Mouse (Mus musculus): ENCODE measurements around the gene Tex264. TPM values are rescaled to one million over a fixed set of nuclear protein-coding genes. Genes with fewer than 3 reads are reported as not detected.
"Not testable (repeated sequence)": the region's sequence is repeated elsewhere in the genome, so short reads cannot be mapped to it uniquely, and the experiment has no call there.

The Tex264 gene
- polyA plus RNA-seq, 1 experiment: 79.0 TPM

GRCm38 (mm10) chr9:106641346-106641745, 44.4 kb downstream of the Tex264 start:
- Histone ChIP-seq H3K79me2 (ENCODE audit: control insufficient read depth, insufficient read depth) (no peaks in the 10 kb centered on the region), H3ac (ENCODE audit: control insufficient read depth, insufficient read length, low read depth) (no peak overlapping the region), H3K36me3 (ENCODE audit: control insufficient read depth, insufficient read depth) (no peaks in the 10 kb centered on the region), H3K4me3 (ENCODE audit: insufficient read depth, poor library complexity, severe bottlenecking) (no peak overlapping the region), H3K79me3 (ENCODE audit: low read depth) (no peaks in the 10 kb centered on the region), H3K27me3 (ENCODE audit: control insufficient read depth, insufficient read depth, insufficient read length) (peaks cover 29% of the 10 kb centered on the region)
- TF ChIP-seq USF1 (IDR thresholded peaks at IDR 0.05; ENCODE audit: low read depth) (no peak), CEBPB (IDR thresholded peaks at IDR 0.05; ENCODE audit: low read depth) (peak; percentile 73)

- Histone ChIP-seq H3ac (ENCODE audit: control insufficient read depth, insufficient read length, low read depth) (no peak overlapping the region), H3K79me3 (ENCODE audit: low read depth) (no peaks in the 10 kb centered on the region), H3K79me2 (ENCODE audit: control insufficient read depth, insufficient read depth) (no peaks in the 10 kb centered on the region), H3K4me3 (ENCODE audit: insufficient read depth, poor library complexity, severe bottlenecking) (no peak overlapping the region), H3K27me3 (ENCODE audit: control insufficient read depth, insufficient read depth, insufficient read length) (peaks cover 25% of the 10 kb centered on the region), H3K36me3 (ENCODE audit: control insufficient read depth, insufficient read depth) (no peaks in the 10 kb centered on the region)
- TF ChIP-seq FOSL1 (IDR thresholded peaks at IDR 0.05; ENCODE audit: insufficient read depth, low read length, poor library complexity, severe bottlenecking) (no peak), MYOG (IDR thresholded peaks at IDR 0.05; ENCODE audit: control insufficient read depth, extremely low read depth, insufficient read length) (no peak), CEBPB (IDR thresholded peaks at IDR 0.05; ENCODE audit: low read depth) (no peak), MAX (IDR thresholded peaks at IDR 0.05) (no peak), MYOD1 (IDR thresholded peaks at IDR 0.05; ENCODE audit: control insufficient read depth, insufficient read length, low read depth) (no peak), CTCF (IDR thresholded peaks at IDR 0.05; ENCODE audit: control insufficient read depth, insufficient read depth, insufficient read length) (no peak), USF1 (IDR thresholded peaks at IDR 0.05; ENCODE audit: low read depth) (no peak)
Measured at GRCm38 (mm10) chr9:106638154-106638553, 47.6 kb downstream of the Tex264 start.

- Histone ChIP-seq H3K79me2 (ENCODE audit: control insufficient read depth, insufficient read depth) (no peaks in the 10 kb centered on the region), H3K4me3 (ENCODE audit: insufficient read depth, poor library complexity, severe bottlenecking) (no peak overlapping the region), H3K79me3 (ENCODE audit: low read depth) (no peaks in the 10 kb centered on the region), H3ac (ENCODE audit: control insufficient read depth, insufficient read length, low read depth) (no peak overlapping the region), H3K36me3 (ENCODE audit: control insufficient read depth, insufficient read depth) (no peaks in the 10 kb centered on the region), H3K27me3 (ENCODE audit: control insufficient read depth, insufficient read depth, insufficient read length) (peaks cover 27% of the 10 kb centered on the region)
- TF ChIP-seq USF1 (IDR thresholded peaks at IDR 0.05; ENCODE audit: low read depth): peak; percentile 10
- no peak for TF ChIP-seq CEBPB (IDR thresholded peaks at IDR 0.05; ENCODE audit: low read depth)
Measured at GRCm38 (mm10) chr9:106632185-106632584, 53.5 kb downstream of the Tex264 start.

GRCm38 (mm10) chr9:106627796-106628195, 57.9 kb downstream of the Tex264 start:
- H3K79me3 ChIP-seq (ENCODE audit: low read depth); H3K79me2 ChIP-seq (ENCODE audit: control insufficient read depth, insufficient read depth); H3K36me3 ChIP-seq (ENCODE audit: control insufficient read depth, insufficient read depth); H3ac ChIP-seq (ENCODE audit: control insufficient read depth, insufficient read length, low read depth); H3K4me3 ChIP-seq (ENCODE audit: insufficient read depth, poor library complexity, severe bottlenecking): not testable (repeated sequence)
- peaks cover 25% of the 10 kb centered on the region for H3K27me3 ChIP-seq (ENCODE audit: control insufficient read depth, insufficient read depth, insufficient read length)

GRCm38 (mm10) chr9:106626282-106626681, 59.4 kb downstream of the Tex264 start, which contains the start of gene Iqcf6:
TSS of gene Iqcf6 (plus strand) at chr9:106626582.
- Histone ChIP-seq H3ac (ENCODE audit: control insufficient read depth, insufficient read length, low read depth) (no peak within 1 kb of the TSS), H3K36me3 (ENCODE audit: control insufficient read depth, insufficient read depth) (no peaks in the 10 kb centered on the region), H3K79me3 (ENCODE audit: low read depth) (no peaks in the 10 kb centered on the region), H3K79me2 (ENCODE audit: control insufficient read depth, insufficient read depth) (no peaks in the 10 kb centered on the region), H3K4me3 (ENCODE audit: insufficient read depth, poor library complexity, severe bottlenecking) (no peak within 1 kb of the TSS), H3K27me3 (ENCODE audit: control insufficient read depth, insufficient read depth, insufficient read length) (peaks cover 30% of the 10 kb centered on the region)
- TF ChIP-seq FOSL1 (IDR thresholded peaks at IDR 0.05; ENCODE audit: insufficient read depth, low read length, poor library complexity, severe bottlenecking): no peak
- TF ChIP-seq MYOD1 (IDR thresholded peaks at IDR 0.05; ENCODE audit: control insufficient read depth, insufficient read length, low read depth): no peak
- TF ChIP-seq CEBPB (IDR thresholded peaks at IDR 0.05; ENCODE audit: low read depth): no peak
- no peak for TF ChIP-seq MAX (IDR thresholded peaks at IDR 0.05)
- TF ChIP-seq CTCF (IDR thresholded peaks at IDR 0.05; ENCODE audit: control insufficient read depth, insufficient read depth, insufficient read length): no peak
- TF ChIP-seq MYOG (IDR thresholded peaks at IDR 0.05; ENCODE audit: control insufficient read depth, extremely low read depth, insufficient read length): no peak
- TF ChIP-seq USF1 (IDR thresholded peaks at IDR 0.05; ENCODE audit: low read depth): no peak

- no peak overlapping the region for H3ac ChIP-seq (ENCODE audit: control insufficient read depth, insufficient read length, low read depth)
- H3K79me2 ChIP-seq (ENCODE audit: control insufficient read depth, insufficient read depth): no peaks in the 10 kb centered on the region
- TF ChIP-seq FOSL1 (IDR thresholded peaks at IDR 0.05; ENCODE audit: insufficient read depth, low read length, poor library complexity, severe bottlenecking) (no peak), MAX (IDR thresholded peaks at IDR 0.05) (no peak), USF1 (IDR thresholded peaks at IDR 0.05; ENCODE audit: low read depth) (no peak), MYOG (IDR thresholded peaks at IDR 0.05; ENCODE audit: control insufficient read depth, extremely low read depth, insufficient read length) (no peak), MYOD1 (IDR thresholded peaks at IDR 0.05; ENCODE audit: control insufficient read depth, insufficient read length, low read depth) (no peak), CTCF (IDR thresholded peaks at IDR 0.05; ENCODE audit: control insufficient read depth, insufficient read depth, insufficient read length) (no peak)
Measured at GRCm38 (mm10) chr9:106617496-106617895, 68.2 kb downstream of the Tex264 start.

More at GRCm38 (mm10) chr9:106617496-106617895, 68.2 kb downstream of the Tex264 start:
- H3K27me3 ChIP-seq (ENCODE audit: control insufficient read depth, insufficient read depth, insufficient read length): peaks cover 52% of the 10 kb centered on the region
- H3K36me3 ChIP-seq (ENCODE audit: control insufficient read depth, insufficient read depth): no peaks in the 10 kb centered on the region
- H3K79me3 ChIP-seq (ENCODE audit: low read depth): no peaks in the 10 kb centered on the region
- H3K4me3 ChIP-seq (ENCODE audit: insufficient read depth, poor library complexity, severe bottlenecking): no peak overlapping the region

All from C2C12 (cell line).